Mouse (Mus musculus) thymus, adult 2 months (tissue): ENCODE results near the gene Cdc42bpa. TPM values are rescaled to one million over a fixed set of nuclear protein-coding genes. Genes with fewer than 3 reads are reported as not detected.

Source experiments
- DNase-seq: peaks from one replicate; pipeline ENCODE4 v3.0.0; 2021
- H3K27ac ChIP-seq: fragments of 200-500 bp; 2 replicates; pipeline ENCODE4 v1.5.1; 2012; ENCODE audit warnings: low read length, control low read depth; ENCODE audit not compliant: control insufficient read depth, insufficient read depth
- H3K27me3 ChIP-seq: fragments of 200-500 bp; 2 replicates; pipeline ENCODE4 v1.6.1; 2012; ENCODE audit warnings: mild to moderate bottlenecking, low read length, moderate library complexity, mixed read lengths; ENCODE audit not compliant: control insufficient read depth, insufficient read depth
- H3K36me3 ChIP-seq: fragments of 200-500 bp; 2 replicates; pipeline ENCODE4 v1.6.1; 2012; ENCODE audit warnings: mild to moderate bottlenecking, low read length, moderate library complexity; ENCODE audit not compliant: control insufficient read depth, insufficient read depth
- H3K4me1 ChIP-seq: fragments of 200-500 bp; replicated peaks from 2 replicates; pipeline ENCODE4 v1.6.1; 2012; ENCODE audit warnings: low read length; ENCODE audit not compliant: control insufficient read depth, insufficient read depth
- H3K4me3 ChIP-seq: fragments of 200-500 bp; 2 replicates; pipeline ENCODE4 v1.5.1; 2012; ENCODE audit warnings: mild to moderate bottlenecking, low read length, control low read depth, moderate library complexity; ENCODE audit not compliant: control insufficient read depth, insufficient read depth
- CTCF ChIP-seq: fragments of 200-500 bp; IDR thresholded peaks from 2 replicates; pipeline ENCODE4 v1.5.1; 2012; ENCODE audit warnings: mild to moderate bottlenecking, control low read depth, low read length, moderate library complexity, borderline replicate concordance; ENCODE audit not compliant: control insufficient read depth, poor library complexity, insufficient read depth; ENCODE audit errors: extremely low read depth
- POLR2A ChIP-seq: fragments of 200-500 bp; IDR thresholded peaks from 2 replicates; pipeline ENCODE4 v1.6.1; 2012; ENCODE audit warnings: mild to moderate bottlenecking, low read length, control low read depth, moderate library complexity; ENCODE audit not compliant: control insufficient read depth, poor library complexity, insufficient read depth; ENCODE audit errors: extremely low read depth
- WGBS: fragments of 180-500 bp; shearing (Covaris S2); methylation state at CpG from one replicate; pipeline ENCODE4 v1.1.7; 2018; 5-methylcytosine and 5-hydroxymethylcytosine counted together
- polyA plus RNA-seq: library from polyadenylated mRNA; depleted of rRNA; stranded (reverse); fragments of >200 nt; gene quantifications from 2 replicates; pipeline ENCODE4 v1.2.3, GENCODE M21; 2012

The Cdc42bpa gene
- polyA plus RNA-seq, 1 experiment, result 3.9 TPM

GRCm38 (mm10) chr1:180193391-180193935 lies 233.2 kb downstream of the Cdc42bpa start:
- no peak overlapping the region for H3K27ac ChIP-seq
- 88% methylated on average over 8 of the region's 8 CpGs for WGBS
- no peaks in the 10 kb centered on the region for H3K27me3 ChIP-seq
- H3K4me3 ChIP-seq, result no peak overlapping the region
- H3K36me3 ChIP-seq, result no peaks in the 10 kb centered on the region
- no peak for DNase-seq
- TF ChIP-seq POLR2A, result no peak
- no peak for TF ChIP-seq CTCF
- H3K4me1 ChIP-seq, result peaks cover 16% of the 10 kb centered on the region

GRCm38 (mm10) chr1:180194048-180194447 lies 233.8 kb downstream of the Cdc42bpa start:
- TF ChIP-seq POLR2A (no peak), CTCF (no peak)
- Histone ChIP-seq H3K27ac (no peak overlapping the region), H3K27me3 (no peaks in the 10 kb centered on the region), H3K4me3 (no peak overlapping the region), H3K36me3 (no peaks in the 10 kb centered on the region), H3K4me1 (peaks cover 16% of the 10 kb centered on the region)
- WGBS, result 95% methylated on average over 9 of the region's 9 CpGs
- DNase-seq, result no peak

- Histone ChIP-seq H3K4me1 (peaks cover 16% of the 10 kb centered on the region), H3K27ac (no peak overlapping the region), H3K27me3 (no peaks in the 10 kb centered on the region), H3K4me3 (peak overlapping the region; percentile 70), H3K36me3 (no peaks in the 10 kb centered on the region)
- WGBS, result 38% methylated on average over 9 of the region's 9 CpGs
- DNase-seq, result peak; percentile 42
- TF ChIP-seq POLR2A (no peak), CTCF (no peak)
Measured at GRCm38 (mm10) chr1:180194781-180195471, 234.7 kb downstream of the Cdc42bpa start.

- no peaks in the 10 kb centered on the region for H3K36me3 ChIP-seq
Measured at GRCm38 (mm10) chr1:180195703-180196381, 235.6 kb downstream of the Cdc42bpa start.

GRCm38 (mm10) chr1:180196508-180196907 lies 236.2 kb downstream of the Cdc42bpa start:
- 94% methylated on average over 9 of the region's 9 CpGs for WGBS
- Histone ChIP-seq H3K36me3 (no peaks in the 10 kb centered on the region), H3K27me3 (no peaks in the 10 kb centered on the region), H3K4me3 (no peak overlapping the region), H3K27ac (no peak overlapping the region), H3K4me1 (peaks cover 16% of the 10 kb centered on the region)
- no peak for TF ChIP-seq POLR2A
- TF ChIP-seq CTCF, result no peak
- DNase-seq, result no peak

More at GRCm38 (mm10) chr1:180195703-180196381, 235.6 kb downstream of the Cdc42bpa start:
- DNase-seq, result peak; percentile 98
- Histone ChIP-seq H3K4me1 (peaks cover 16% of the 10 kb centered on the region), H3K27ac (no peak overlapping the region), H3K4me3 (peak overlapping the region; percentile 70), H3K27me3 (no peaks in the 10 kb centered on the region)
- TF ChIP-seq CTCF, result no peak
- TF ChIP-seq POLR2A, result peak; percentile 94
- WGBS, result 1% methylated on average over 57 of the region's 57 CpGs

- peaks cover 11% of the 10 kb centered on the region for H3K4me1 ChIP-seq
- H3K4me3 ChIP-seq, result no peak overlapping the region
- no peak overlapping the region for H3K27ac ChIP-seq
- no peak for TF ChIP-seq CTCF
- TF ChIP-seq POLR2A, result no peak
- H3K27me3 ChIP-seq, result no peaks in the 10 kb centered on the region
- DNase-seq, result no peak
- 92% methylated on average over 3 of the region's 3 CpGs for WGBS
- H3K36me3 ChIP-seq, result no peaks in the 10 kb centered on the region
Measured at GRCm38 (mm10) chr1:180197956-180198355, 237.7 kb downstream of the Cdc42bpa start.
